Mouse (Mus musculus): ENCODE results near the gene Dmtf1. TPM values are rescaled to one million over a fixed set of nuclear protein-coding genes. Genes with fewer than 3 reads are reported as not detected.

Gene Dmtf1
- polyA plus RNA-seq, 1 experiment from 2014 or later = 45.0 TPM

- 87% methylated on average over 6 of the region's 6 CpGs for WGBS
- Histone ChIP-seq H3K36me3 (peaks cover 62% of the 10 kb centered on the region), H3K9ac (no peak overlapping the region), H3K9me3 (replicated peaks) (no peaks in the 10 kb centered on the region), H3K27ac (no peak overlapping the region), H3K4me3 (replicated peaks) (no peak overlapping the region), H3K27me3 (no peaks in the 10 kb centered on the region), H3K4me1 (no peaks in the 10 kb centered on the region), H3K4me2 (no peak overlapping the region)
- ATAC-seq (replicated peaks; ENCODE audit: low FRiP score) = no peak
These were observed 19.2 kb downstream of the Dmtf1 start for GRCm38 (mm10) chr5:9142376-9142775.

GRCm38 (mm10) chr5:9140724-9141123, 20.9 kb downstream of the Dmtf1 start:
- H3K4me3 ChIP-seq (replicated peaks) = no peak overlapping the region
- H3K9ac ChIP-seq = no peak overlapping the region
- no peak overlapping the region for H3K4me2 ChIP-seq
- H3K36me3 ChIP-seq = peaks cover 69% of the 10 kb centered on the region
- no peaks in the 10 kb centered on the region for H3K9me3 ChIP-seq (replicated peaks)
- H3K4me1 ChIP-seq = no peaks in the 10 kb centered on the region
- H3K27ac ChIP-seq = no peak overlapping the region
- no peak for ATAC-seq (replicated peaks; ENCODE audit: low FRiP score)
- WGBS = 93% methylated on average over 8 of the region's 8 CpGs
- no peaks in the 10 kb centered on the region for H3K27me3 ChIP-seq

- 74% methylated on average over 3 of the region's 3 CpGs for WGBS
- H3K27ac ChIP-seq = no peak overlapping the region
- peaks cover 64% of the 10 kb centered on the region for H3K36me3 ChIP-seq
- no peaks in the 10 kb centered on the region for H3K4me1 ChIP-seq
- no peaks in the 10 kb centered on the region for H3K9me3 ChIP-seq (replicated peaks)
- no peak overlapping the region for H3K9ac ChIP-seq
- no peaks in the 10 kb centered on the region for H3K27me3 ChIP-seq
- H3K4me2 ChIP-seq = no peak overlapping the region
- no peak overlapping the region for H3K4me3 ChIP-seq (replicated peaks)
- ATAC-seq (replicated peaks; ENCODE audit: low FRiP score) = no peak
These were observed 26.0 kb downstream of the Dmtf1 start for GRCm38 (mm10) chr5:9135588-9135987.

- H3K27me3 ChIP-seq = no peaks in the 10 kb centered on the region
- H3K4me1 ChIP-seq = no peaks in the 10 kb centered on the region
- H3K9ac ChIP-seq = no peak overlapping the region
- H3K9me3 ChIP-seq (replicated peaks) = no peaks in the 10 kb centered on the region
- 90% methylated on average over 7 of the region's 7 CpGs for WGBS
- no peak for ATAC-seq (replicated peaks; ENCODE audit: low FRiP score)
- H3K4me2 ChIP-seq = no peak overlapping the region
- no peak overlapping the region for H3K27ac ChIP-seq
- H3K4me3 ChIP-seq (replicated peaks) = no peak overlapping the region
- H3K36me3 ChIP-seq = peaks cover 68% of the 10 kb centered on the region
These were observed 29.8 kb downstream of the Dmtf1 start for GRCm38 (mm10) chr5:9131786-9132185.

- H3K4me2 ChIP-seq = no peak overlapping the region
- H3K27me3 ChIP-seq = no peaks in the 10 kb centered on the region
- H3K4me1 ChIP-seq = no peaks in the 10 kb centered on the region
- H3K27ac ChIP-seq = no peak overlapping the region
- H3K9ac ChIP-seq = no peak overlapping the region
- peaks cover 71% of the 10 kb centered on the region for H3K36me3 ChIP-seq
- 90% methylated on average over 12 of the region's 12 CpGs for WGBS
- no peak for ATAC-seq (replicated peaks; ENCODE audit: low FRiP score)
- H3K4me3 ChIP-seq (replicated peaks) = no peak overlapping the region
- no peaks in the 10 kb centered on the region for H3K9me3 ChIP-seq (replicated peaks)
These were observed 33.0 kb downstream of the Dmtf1 start for GRCm38 (mm10) chr5:9128566-9128965.

- Histone ChIP-seq H3K36me3 (peaks cover 90% of the 10 kb centered on the region), H3K4me2 (no peak overlapping the region), H3K27ac (no peak overlapping the region), H3K9me3 (replicated peaks) (no peaks in the 10 kb centered on the region), H3K4me3 (replicated peaks) (no peak overlapping the region), H3K4me1 (no peaks in the 10 kb centered on the region), H3K9ac (no peak overlapping the region), H3K27me3 (no peaks in the 10 kb centered on the region)
- 86% methylated on average over 2 of the region's 2 CpGs for WGBS
- ATAC-seq (replicated peaks; ENCODE audit: low FRiP score) = no peak
These were observed 37.4 kb downstream of the Dmtf1 start for GRCm38 (mm10) chr5:9124134-9124533.

- H3K4me3 ChIP-seq (replicated peaks) = no peak overlapping the region
- H3K36me3 ChIP-seq = peaks cover 27% of the 10 kb centered on the region
- H3K4me2 ChIP-seq = no peak overlapping the region
- no peak overlapping the region for H3K9ac ChIP-seq
- H3K4me1 ChIP-seq = no peaks in the 10 kb centered on the region
- no peaks in the 10 kb centered on the region for H3K9me3 ChIP-seq (replicated peaks)
- 47% methylated on average over 6 of the region's 6 CpGs for WGBS
- H3K27ac ChIP-seq = no peak overlapping the region
- H3K27me3 ChIP-seq = no peaks in the 10 kb centered on the region
- no peak for ATAC-seq (replicated peaks; ENCODE audit: low FRiP score)
These were observed 47.4 kb downstream of the Dmtf1 start for GRCm38 (mm10) chr5:9114162-9114561.

GRCm38 (mm10) chr5:9111759-9112158, 49.8 kb downstream of the Dmtf1 start:
- Histone ChIP-seq H3K9me3 (replicated peaks) (no peaks in the 10 kb centered on the region), H3K4me2 (no peak overlapping the region), H3K9ac (no peak overlapping the region), H3K27me3 (no peaks in the 10 kb centered on the region), H3K27ac (no peak overlapping the region), H3K36me3 (peaks cover 7% of the 10 kb centered on the region), H3K4me1 (peaks cover 5% of the 10 kb centered on the region; the same call in 1 of the 2 replicates), H3K4me3 (replicated peaks) (no peak overlapping the region)
- WGBS = 13% methylated on average over 5 of the region's 5 CpGs
- ATAC-seq (replicated peaks; ENCODE audit: low FRiP score) = peak; percentile 63

- no peak for ATAC-seq (replicated peaks; ENCODE audit: low FRiP score)
- no peaks in the 10 kb centered on the region for H3K27me3 ChIP-seq
- no peak overlapping the region for H3K4me3 ChIP-seq (replicated peaks)
These were observed 50.3 kb downstream of the Dmtf1 start for GRCm38 (mm10) chr5:9111285-9111684.

GRCm38 (mm10) chr5:9109582-9109981, 52.0 kb downstream of the Dmtf1 start:
- H3K4me3 ChIP-seq (replicated peaks) = no peak overlapping the region
- no peak overlapping the region for H3K4me2 ChIP-seq
- H3K4me1 ChIP-seq = peaks cover 5% of the 10 kb centered on the region; the same call in 1 of the 2 replicates
- H3K27me3 ChIP-seq = no peaks in the 10 kb centered on the region
- no peak for ATAC-seq (replicated peaks; ENCODE audit: low FRiP score)
- H3K27ac ChIP-seq = no peak overlapping the region
- no peaks in the 10 kb centered on the region for H3K9me3 ChIP-seq (replicated peaks)
- H3K9ac ChIP-seq = no peak overlapping the region
- H3K36me3 ChIP-seq = no peaks in the 10 kb centered on the region

More at GRCm38 (mm10) chr5:9111285-9111684, 50.3 kb downstream of the Dmtf1 start:
- Histone ChIP-seq H3K27ac (no peak overlapping the region), H3K9ac (no peak overlapping the region), H3K4me1 (peaks cover 5% of the 10 kb centered on the region; the same call in 1 of the 2 replicates), H3K4me2 (no peak overlapping the region), H3K9me3 (replicated peaks) (no peaks in the 10 kb centered on the region), H3K36me3 (peaks cover 4% of the 10 kb centered on the region; the same call in 1 of the 2 replicates)
- WGBS = 64% methylated on average over 2 of the region's 2 CpGs

- Histone ChIP-seq H3K36me3 (no peaks in the 10 kb centered on the region), H3K4me3 (replicated peaks) (no peak overlapping the region), H3K9ac (no peak overlapping the region), H3K4me1 (peaks cover 5% of the 10 kb centered on the region; the same call in 1 of the 2 replicates), H3K27me3 (no peaks in the 10 kb centered on the region), H3K27ac (no peak overlapping the region), H3K4me2 (no peak overlapping the region), H3K9me3 (replicated peaks) (no peaks in the 10 kb centered on the region)
- 15% methylated on average over 5 of the region's 5 CpGs for WGBS
- ATAC-seq (replicated peaks; ENCODE audit: low FRiP score) = peak; percentile 88
These were observed 53.1 kb downstream of the Dmtf1 start for GRCm38 (mm10) chr5:9108490-9108889.

GRCm38 (mm10) chr5:9107296-9108089, 54.1 kb downstream of the Dmtf1 start:
- 70% methylated on average over 8 of the region's 8 CpGs for WGBS
- Histone ChIP-seq H3K9ac (no peak overlapping the region), H3K9me3 (replicated peaks) (no peaks in the 10 kb centered on the region), H3K4me2 (no peak overlapping the region), H3K4me1 (peaks cover 5% of the 10 kb centered on the region; the same call in 1 of the 2 replicates), H3K36me3 (no peaks in the 10 kb centered on the region), H3K27me3 (peaks cover 3% of the 10 kb centered on the region; the same call in 1 of the 2 replicates), H3K4me3 (replicated peaks) (no peak overlapping the region), H3K27ac (no peak overlapping the region)
- ATAC-seq (replicated peaks; ENCODE audit: low FRiP score) = no peak

Data from kidney, embryonic 15.5 days (tissue).